Mouse (Mus musculus) CH12F3 (cell line): ENCODE data around the gene Atp13a3.
"Not testable (repeated sequence)": the region's sequence is repeated elsewhere in the genome, so short reads cannot be mapped to it uniquely, and the experiment has no call there.

ENCODE experiments used
- in situ Hi-C: fragments of 300-500 bp; cut with MboI; formaldehyde crosslinking; loops from 2 replicates; pipeline ENCODE4 v1.14.3; 2020; ENCODE audit warnings: low sequenced_read_pairs

The Atp13a3 gene

GRCm38 (mm10) chr16:30405925-30406670 is at the start of gene Atp13a3:
Gene Atp13a3 (minus strand): TSS chr16:30405975.
- in situ Hi-C loops: no loop called here

- in situ Hi-C loops: no loop called here
Observed at GRCm38 (mm10) chr16:30453213-30453975, 47.6 kb upstream of the Atp13a3 start.

- in situ Hi-C loops: not testable (repeated sequence)
Observed at GRCm38 (mm10) chr16:30451174-30451573, 45.4 kb upstream of the Atp13a3 start.

- in situ Hi-C loops: no loop called here
Observed at GRCm38 (mm10) chr16:30449017-30449416, 43.2 kb upstream of the Atp13a3 start.

- in situ Hi-C loops: no loop called here
Observed at GRCm38 (mm10) chr16:30448169-30448568, 42.4 kb upstream of the Atp13a3 start.

GRCm38 (mm10) chr16:30447642-30448041 is 41.9 kb upstream of the Atp13a3 start:
- in situ Hi-C loops: no loop called here

GRCm38 (mm10) chr16:30443411-30443810 is 37.6 kb upstream of the Atp13a3 start:
- in situ Hi-C loops: no loop called here

- in situ Hi-C loops: no loop called here
Observed at GRCm38 (mm10) chr16:30442451-30442850, 36.7 kb upstream of the Atp13a3 start.

- in situ Hi-C loops: no loop called here
Observed at GRCm38 (mm10) chr16:30441409-30441808, 35.6 kb upstream of the Atp13a3 start.

GRCm38 (mm10) chr16:30439841-30440240 is 34.1 kb upstream of the Atp13a3 start:
- in situ Hi-C loops: no loop called here

- in situ Hi-C loops: no loop called here
Observed at GRCm38 (mm10) chr16:30439411-30439810, 33.6 kb upstream of the Atp13a3 start.

GRCm38 (mm10) chr16:30436276-30436675 is 30.5 kb upstream of the Atp13a3 start:
- in situ Hi-C loops: no loop called here

- in situ Hi-C loops: no loop called here
Observed at GRCm38 (mm10) chr16:30435393-30435792, 29.6 kb upstream of the Atp13a3 start.

- in situ Hi-C loops: no loop called here
Observed at GRCm38 (mm10) chr16:30433148-30433547, 27.4 kb upstream of the Atp13a3 start.

- in situ Hi-C loops: no loop called here
Observed at GRCm38 (mm10) chr16:30432111-30432510, 26.3 kb upstream of the Atp13a3 start.

- in situ Hi-C loops: no loop called here
Observed at GRCm38 (mm10) chr16:30430512-30431088, 24.8 kb upstream of the Atp13a3 start.

- in situ Hi-C loops: no loop called here
Observed at GRCm38 (mm10) chr16:30428753-30429260, 23.0 kb upstream of the Atp13a3 start.

GRCm38 (mm10) chr16:30427466-30427865 is 21.7 kb upstream of the Atp13a3 start:
- in situ Hi-C loops: no loop called here

- in situ Hi-C loops: no loop called here
Observed at GRCm38 (mm10) chr16:30427003-30427402, 21.2 kb upstream of the Atp13a3 start.

- in situ Hi-C loops: no loop called here
Observed at GRCm38 (mm10) chr16:30425980-30426379, 20.2 kb upstream of the Atp13a3 start.

- in situ Hi-C loops: no loop called here
Observed at GRCm38 (mm10) chr16:30424053-30424452, 18.3 kb upstream of the Atp13a3 start.

- in situ Hi-C loops: no loop called here
Observed at GRCm38 (mm10) chr16:30416707-30417106, 10.9 kb upstream of the Atp13a3 start.
